Mouse (Mus musculus) embryonic fibroblast, embryonic 13.5 days (primary cell): ENCODE data around the gene Mrpl52. TPM values are rescaled to one million over a fixed set of nuclear protein-coding genes. Genes with fewer than 3 reads are reported as not detected.

Experiments
- H3K27ac ChIP-seq: 2 replicates; pipeline ENCODE4 v1.5.1; 2012; ENCODE audit warnings: low read length, control low read depth, inconsistent platforms; ENCODE audit not compliant: insufficient read depth
- H3K4me1 ChIP-seq: 2 replicates; pipeline ENCODE4 v1.6.1; 2011; ENCODE audit warnings: low read length; ENCODE audit not compliant: control insufficient read depth, insufficient read depth
- H3K4me3 ChIP-seq: 2 replicates; pipeline ENCODE4 v1.5.1; 2011; ENCODE audit warnings: mild to moderate bottlenecking, control low read depth, low read length; ENCODE audit not compliant: insufficient read depth
- CTCF ChIP-seq: IDR thresholded peaks from 2 replicates; pipeline ENCODE4 v1.5.1; 2011; ENCODE audit warnings: mild to moderate bottlenecking, control low read depth, low read length, moderate library complexity, borderline replicate concordance; ENCODE audit not compliant: insufficient read depth
- POLR2A ChIP-seq: IDR thresholded peaks from 2 replicates; pipeline ENCODE4 v1.6.1; 2011; ENCODE audit warnings: low read depth, mild to moderate bottlenecking, control low read depth, low read length, moderate library complexity
- polyA plus RNA-seq: library from polyadenylated mRNA; stranded (reverse); fragments of >200 nt; gene quantifications from 2 replicates; pipeline ENCODE4 v1.2.4, GENCODE M21; 2011; ENCODE audit warnings: low read depth; ENCODE audit not compliant: missing spikeins, insufficient read length

Mrpl52 gene
- polyA plus RNA-seq, 1 experiment = 138 TPM

- Histone ChIP-seq H3K4me1 (peaks cover 33% of the 10 kb centered on the region), H3K4me3 (peak within 1 kb of the TSS; percentile 68), H3K27ac (peak within 1 kb of the TSS; percentile 97)
- TF ChIP-seq POLR2A (peak; percentile 83), CTCF (no peak)
These were observed 4.8 kb downstream of the Mrpl52 start, which contains the start of gene Mmp14 for GRCm38 (mm10) chr14:54431334-54432077. Mmp14 (plus strand) TSS chr14:54431612.

- Histone ChIP-seq H3K4me1 (peaks cover 33% of the 10 kb centered on the region), H3K27ac (peak overlapping the region; percentile 97), H3K4me3 (peak overlapping the region; percentile 68)
- TF ChIP-seq CTCF (no peak), POLR2A (peak; percentile 31; the same call in 1 of the 2 replicates)
These were observed 5.5 kb downstream of the Mrpl52 start for GRCm38 (mm10) chr14:54432078-54432836.

- H3K4me3 ChIP-seq = peak overlapping the region; percentile 68
- H3K27ac ChIP-seq = peak overlapping the region; percentile 97
- peaks cover 28% of the 10 kb centered on the region for H3K4me1 ChIP-seq
- TF ChIP-seq POLR2A = peak; percentile 59
- TF ChIP-seq CTCF = no peak
These were observed 6.4 kb downstream of the Mrpl52 start for GRCm38 (mm10) chr14:54432837-54433830.

GRCm38 (mm10) chr14:54433941-54434531 lies 7.3 kb downstream of the Mrpl52 start:
- peak overlapping the region; percentile 97 for H3K27ac ChIP-seq
- peak overlapping the region; percentile 68 for H3K4me3 ChIP-seq
- TF ChIP-seq POLR2A (no peak; the same call in 1 of the 2 replicates), CTCF (no peak)
- peaks cover 26% of the 10 kb centered on the region for H3K4me1 ChIP-seq

GRCm38 (mm10) chr14:54435194-54435918 lies 8.6 kb downstream of the Mrpl52 start:
- H3K4me3 ChIP-seq = no peak overlapping the region
- H3K27ac ChIP-seq = peak overlapping the region; percentile 43
- H3K4me1 ChIP-seq = peaks cover 20% of the 10 kb centered on the region
- no peak for TF ChIP-seq CTCF
- peak; percentile 1; the same call in 1 of the 2 replicates for TF ChIP-seq POLR2A

GRCm38 (mm10) chr14:54439155-54439554 lies 12.4 kb downstream of the Mrpl52 start:
- no peak overlapping the region for H3K27ac ChIP-seq
- TF ChIP-seq CTCF (no peak), POLR2A (no peak)
- no peak overlapping the region for H3K4me3 ChIP-seq
- peaks cover 33% of the 10 kb centered on the region for H3K4me1 ChIP-seq

GRCm38 (mm10) chr14:54439610-54440009 lies 12.9 kb downstream of the Mrpl52 start:
- no peak for TF ChIP-seq POLR2A
- no peak for TF ChIP-seq CTCF
- Histone ChIP-seq H3K4me1 (peaks cover 32% of the 10 kb centered on the region), H3K27ac (no peak overlapping the region), H3K4me3 (no peak overlapping the region)

GRCm38 (mm10) chr14:54440538-54440937 lies 13.8 kb downstream of the Mrpl52 start:
- 0 out of 2 replicates have a peak overlapping the region, but pooled peaks have one; percentile 14 for H3K27ac ChIP-seq
- peaks cover 28% of the 10 kb centered on the region for H3K4me1 ChIP-seq
- no peak for TF ChIP-seq CTCF
- no peak for TF ChIP-seq POLR2A
- H3K4me3 ChIP-seq = no peak overlapping the region
